Mouse (Mus musculus) forebrain, embryonic 12.5 days (tissue): ENCODE measurements at regions not wholly inside any gene's neighbourhood (a gene's known extent, or its start where the extent isn't known, plus 50 kb on each side); places are given as distances from the start of the nearest gene placed in this dataset.

Experiments
- ATAC-seq: fragments of 200-750 bp; cut with Nextera tagmentation; 2 replicates; pipeline ENCODE4 v1.8.0; 2017; ENCODE audit warnings: moderate TSS enrichment; ENCODE audit not compliant: low FRiP score
- H3K27ac ChIP-seq: fragments of 300-500 bp; sonication (generic); 2 replicates; pipeline ENCODE4 v1.5.1; 2016; ENCODE audit warnings: mild to moderate bottlenecking
- H3K27me3 ChIP-seq: fragments of 300-500 bp; sonication (generic); 2 replicates; pipeline ENCODE4 v1.6.1; 2016; ENCODE audit warnings: mild to moderate bottlenecking
- H3K36me3 ChIP-seq: fragments of 300-500 bp; sonication (generic); replicated peaks from 2 replicates; pipeline ENCODE4 v1.6.1; 2016; ENCODE audit warnings: mild to moderate bottlenecking
- H3K4me1 ChIP-seq: fragments of 300-500 bp; sonication (generic); 2 replicates; pipeline ENCODE4 v1.6.1; 2016
- H3K4me2 ChIP-seq: fragments of 300-500 bp; sonication (generic); 2 replicates; pipeline ENCODE4 v1.6.1; 2016; ENCODE audit warnings: mild to moderate bottlenecking, moderate library complexity
- H3K4me3 ChIP-seq: fragments of 300-500 bp; sonication (generic); replicated peaks from 2 replicates; pipeline ENCODE4 v1.5.1; 2016; ENCODE audit warnings: mild to moderate bottlenecking
- H3K9ac ChIP-seq: fragments of 300-500 bp; sonication (generic); 2 replicates; pipeline ENCODE4 v1.6.1; 2016; ENCODE audit warnings: mild to moderate bottlenecking
- H3K9me3 ChIP-seq: fragments of 300-500 bp; sonication (generic); 2 replicates; pipeline ENCODE4 v1.6.1; 2016
- WGBS: fragments of 180-500 bp; shearing (Covaris S2); methylation state at CpG from one replicate; pipeline ENCODE4 v1.1.7; 2016; 5-methylcytosine and 5-hydroxymethylcytosine counted together

- ATAC-seq: no peak
- no peaks in the 10 kb centered on the region for H3K4me1 ChIP-seq
- H3K27me3 ChIP-seq: no peaks in the 10 kb centered on the region
- no peak overlapping the region for H3K4me2 ChIP-seq
- 88% methylated on average over 3 of the region's 3 CpGs for WGBS
- H3K9me3 ChIP-seq: no peaks in the 10 kb centered on the region
- H3K27ac ChIP-seq: no peak overlapping the region
- H3K9ac ChIP-seq: no peak overlapping the region
- no peaks in the 10 kb centered on the region for H3K36me3 ChIP-seq
- H3K4me3 ChIP-seq: no peak overlapping the region
Measured at GRCm38 (mm10) chr16:74730169-74730794, 318.7 kb upstream of the Robo2 start.

- Histone ChIP-seq H3K4me3 (no peak overlapping the region), H3K9ac (no peak overlapping the region), H3K4me2 (no peak overlapping the region), H3K27me3 (no peaks in the 10 kb centered on the region), H3K4me1 (no peaks in the 10 kb centered on the region), H3K9me3 (no peaks in the 10 kb centered on the region), H3K27ac (no peak overlapping the region), H3K36me3 (no peaks in the 10 kb centered on the region)
- 62% methylated on average over 1 of the region's 1 CpGs for WGBS
- no peak for ATAC-seq
Measured at GRCm38 (mm10) chr16:74723217-74723616, 311.6 kb upstream of the Robo2 start.

DNA sequence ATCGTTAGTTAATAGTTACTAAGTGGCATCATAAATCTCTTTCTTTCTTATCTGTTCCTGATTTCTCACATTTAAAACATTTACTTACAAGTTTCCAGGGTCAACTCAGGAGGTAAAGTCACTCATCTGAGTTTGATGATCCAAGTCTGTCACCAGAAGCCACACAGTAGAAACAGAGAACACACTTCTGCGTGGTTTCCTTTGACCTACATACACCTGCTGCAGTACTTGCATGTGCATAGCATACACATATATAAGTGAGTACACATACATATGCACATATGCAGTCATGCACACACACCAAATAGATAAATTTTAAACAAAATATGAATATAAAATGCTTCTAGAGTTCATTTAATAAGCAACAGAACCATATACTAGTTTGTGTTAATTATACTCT, 306.5 kb upstream of the Robo2 start:
- Histone ChIP-seq H3K4me3 (no peak overlapping the region), H3K27me3 (no peaks in the 10 kb centered on the region), H3K4me2 (no peak overlapping the region), H3K27ac (no peak overlapping the region), H3K9ac (no peak overlapping the region), H3K4me1 (no peaks in the 10 kb centered on the region), H3K9me3 (no peaks in the 10 kb centered on the region), H3K36me3 (no peaks in the 10 kb centered on the region)
- 87% methylated on average over 2 of the region's 2 CpGs for WGBS
- no peak for ATAC-seq

DNA sequence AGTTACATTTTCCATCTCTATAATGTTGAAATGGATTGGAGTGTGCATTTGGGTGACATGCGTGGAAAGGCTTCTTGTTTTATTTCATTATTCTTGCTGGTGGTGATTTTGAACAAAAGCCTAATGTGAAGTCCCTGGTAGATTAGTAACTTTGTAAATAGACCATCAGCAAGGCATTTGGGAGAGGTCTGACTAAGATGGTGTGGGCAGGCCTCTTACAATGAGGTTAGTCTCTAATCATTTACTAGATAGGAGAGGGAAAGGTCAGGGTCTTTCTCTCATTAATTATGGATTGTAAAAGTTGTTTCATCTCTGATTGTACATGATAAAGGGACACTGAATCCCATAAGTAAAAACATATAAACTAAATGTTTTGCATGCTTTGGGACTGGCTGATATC, 306.0 kb upstream of the Robo2 start:
- H3K4me2 ChIP-seq: no peak overlapping the region
- H3K9me3 ChIP-seq: no peaks in the 10 kb centered on the region
- H3K36me3 ChIP-seq: no peaks in the 10 kb centered on the region
- no peak overlapping the region for H3K27ac ChIP-seq
- no peak for ATAC-seq
- H3K4me1 ChIP-seq: no peaks in the 10 kb centered on the region
- H3K9ac ChIP-seq: no peak overlapping the region
- 70% methylated on average over 1 of the region's 1 CpGs for WGBS
- no peaks in the 10 kb centered on the region for H3K27me3 ChIP-seq
- no peak overlapping the region for H3K4me3 ChIP-seq

GRCm38 (mm10) chr16:74714950-74715349, 303.3 kb upstream of the Robo2 start:
- Histone ChIP-seq H3K9me3 (no peaks in the 10 kb centered on the region), H3K4me1 (no peaks in the 10 kb centered on the region), H3K36me3 (no peaks in the 10 kb centered on the region), H3K27me3 (no peaks in the 10 kb centered on the region), H3K9ac (no peak overlapping the region), H3K4me3 (no peak overlapping the region), H3K4me2 (no peak overlapping the region), H3K27ac (no peak overlapping the region)
- 86% methylated on average over 1 of the region's 1 CpGs for WGBS
- no peak for ATAC-seq

DNA sequence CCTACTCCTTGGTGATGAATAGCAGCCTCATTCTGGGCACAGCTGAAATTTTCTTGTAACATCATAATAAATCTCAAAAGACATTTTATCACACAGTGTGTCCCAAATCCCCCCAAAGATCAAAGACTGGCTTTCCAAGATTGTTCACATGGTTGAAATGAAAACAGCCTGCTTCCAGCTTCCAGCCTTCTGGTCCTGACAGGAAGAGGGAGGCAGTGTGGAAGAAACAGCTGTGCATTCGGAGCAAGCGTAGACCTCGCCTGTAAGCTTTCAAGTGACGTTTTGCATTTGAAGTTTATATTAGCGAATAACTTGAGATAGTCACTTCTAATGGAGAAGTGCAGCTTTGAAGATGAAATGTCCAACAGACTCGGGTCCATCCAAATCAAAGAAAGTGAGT, 300.9 kb upstream of the Robo2 start:
- Histone ChIP-seq H3K4me1 (no peaks in the 10 kb centered on the region), H3K4me3 (no peak overlapping the region), H3K9me3 (no peaks in the 10 kb centered on the region), H3K4me2 (no peak overlapping the region), H3K9ac (no peak overlapping the region), H3K36me3 (no peaks in the 10 kb centered on the region), H3K27ac (no peak overlapping the region), H3K27me3 (no peaks in the 10 kb centered on the region)
- no peak for ATAC-seq
- 85% methylated on average over 6 of the region's 6 CpGs for WGBS

DNA sequence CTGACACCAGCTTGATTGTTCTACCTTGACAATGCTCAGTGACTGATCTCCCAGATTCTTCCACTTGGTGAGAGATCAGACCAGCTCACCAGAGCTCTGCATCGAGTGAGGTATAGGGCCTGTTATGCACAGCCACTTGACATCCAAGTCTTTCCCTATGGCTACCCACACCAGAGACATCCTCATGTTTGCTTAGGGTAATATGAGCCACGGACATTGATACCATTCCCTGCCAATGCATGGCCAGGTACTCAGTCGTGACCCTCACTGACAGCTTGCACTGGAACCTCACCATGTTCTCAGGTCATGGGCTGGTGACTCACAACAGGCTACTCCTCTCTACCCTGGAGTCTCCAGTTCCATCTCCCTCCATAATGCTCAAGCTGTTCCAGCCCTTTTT, 290.4 kb upstream of the Robo2 start:
- Histone ChIP-seq H3K4me3 (no peak overlapping the region), H3K9me3 (no peaks in the 10 kb centered on the region), H3K4me1 (no peaks in the 10 kb centered on the region), H3K27ac (no peak overlapping the region), H3K4me2 (no peak overlapping the region), H3K27me3 (no peaks in the 10 kb centered on the region), H3K36me3 (no peaks in the 10 kb centered on the region), H3K9ac (no peak overlapping the region)
- no peak for ATAC-seq
- WGBS: 87% methylated on average over 3 of the region's 3 CpGs

GRCm38 (mm10) chr16:74683371-74683770, 271.7 kb upstream of the Robo2 start:
- no peaks in the 10 kb centered on the region for H3K27me3 ChIP-seq
- 47% methylated on average over 3 of the region's 3 CpGs for WGBS
- no peaks in the 10 kb centered on the region for H3K9me3 ChIP-seq
- no peaks in the 10 kb centered on the region for H3K4me1 ChIP-seq
- no peak overlapping the region for H3K4me3 ChIP-seq
- H3K36me3 ChIP-seq: no peaks in the 10 kb centered on the region
- no peak for ATAC-seq
- H3K4me2 ChIP-seq: no peak overlapping the region
- no peak overlapping the region for H3K9ac ChIP-seq
- no peak overlapping the region for H3K27ac ChIP-seq

DNA sequence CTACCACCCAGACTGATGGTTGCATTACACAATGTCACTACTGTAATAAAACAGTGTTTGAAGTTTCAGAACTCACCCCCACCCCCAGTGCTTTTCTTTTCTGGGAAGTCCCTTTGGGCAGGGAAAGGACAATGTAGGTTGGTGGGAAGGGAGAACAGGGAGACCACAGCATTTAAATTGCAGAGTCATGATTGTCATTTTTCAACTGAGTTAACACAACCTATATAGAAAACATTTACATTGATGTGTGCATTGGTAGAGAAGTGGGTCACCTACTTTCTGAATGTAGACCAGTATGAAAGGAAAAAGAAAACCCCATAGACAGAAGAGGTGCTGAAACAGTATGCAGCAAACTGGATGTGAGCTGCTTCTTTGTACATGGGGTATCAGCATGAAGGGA, 264.0 kb upstream of the Robo2 start:
- no peak overlapping the region for H3K4me3 ChIP-seq
- H3K36me3 ChIP-seq: no peaks in the 10 kb centered on the region
- ATAC-seq: no peak
- H3K4me2 ChIP-seq: no peak overlapping the region
- no peaks in the 10 kb centered on the region for H3K9me3 ChIP-seq
- H3K4me1 ChIP-seq: no peaks in the 10 kb centered on the region
- no peaks in the 10 kb centered on the region for H3K27me3 ChIP-seq
- H3K9ac ChIP-seq: no peak overlapping the region
- H3K27ac ChIP-seq: no peak overlapping the region

- Histone ChIP-seq H3K27me3 (no peaks in the 10 kb centered on the region), H3K36me3 (no peaks in the 10 kb centered on the region), H3K4me3 (no peak overlapping the region), H3K9me3 (no peaks in the 10 kb centered on the region), H3K9ac (no peak overlapping the region), H3K4me2 (no peak overlapping the region), H3K4me1 (no peaks in the 10 kb centered on the region), H3K27ac (no peak overlapping the region)
- WGBS: 82% methylated on average over 3 of the region's 3 CpGs
- ATAC-seq: no peak
Measured at GRCm38 (mm10) chr16:74671466-74671865, 259.8 kb upstream of the Robo2 start.

- Histone ChIP-seq H3K4me1 (no peaks in the 10 kb centered on the region), H3K9ac (no peak overlapping the region), H3K9me3 (no peaks in the 10 kb centered on the region), H3K4me2 (no peak overlapping the region), H3K27ac (no peak overlapping the region), H3K27me3 (no peaks in the 10 kb centered on the region), H3K36me3 (no peaks in the 10 kb centered on the region), H3K4me3 (no peak overlapping the region)
- WGBS: 57% methylated on average over 1 of the region's 1 CpGs
- ATAC-seq: no peak
Measured at GRCm38 (mm10) chr16:74664337-74664736, 252.7 kb upstream of the Robo2 start.

DNA sequence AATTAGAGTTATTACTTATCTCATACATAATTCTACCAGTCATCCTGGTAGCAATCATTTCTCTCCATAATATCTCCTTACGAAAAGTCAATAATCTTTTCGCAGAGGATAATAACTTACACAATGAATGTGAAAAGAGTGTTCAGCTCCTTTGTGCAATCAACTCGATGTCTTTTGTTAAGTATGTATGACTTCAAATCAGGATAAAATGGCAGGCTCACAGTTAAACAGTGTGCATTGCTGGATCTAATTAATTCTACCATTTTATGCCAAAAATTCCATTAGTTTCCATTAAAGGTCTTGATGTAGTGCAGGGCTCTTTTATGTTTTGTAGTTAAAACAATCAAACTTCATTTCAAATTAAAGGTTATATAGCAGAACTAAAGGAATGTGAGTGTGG, 239.6 kb upstream of the Robo2 start:
- WGBS: 63% methylated on average over 3 of the region's 3 CpGs

DNA sequence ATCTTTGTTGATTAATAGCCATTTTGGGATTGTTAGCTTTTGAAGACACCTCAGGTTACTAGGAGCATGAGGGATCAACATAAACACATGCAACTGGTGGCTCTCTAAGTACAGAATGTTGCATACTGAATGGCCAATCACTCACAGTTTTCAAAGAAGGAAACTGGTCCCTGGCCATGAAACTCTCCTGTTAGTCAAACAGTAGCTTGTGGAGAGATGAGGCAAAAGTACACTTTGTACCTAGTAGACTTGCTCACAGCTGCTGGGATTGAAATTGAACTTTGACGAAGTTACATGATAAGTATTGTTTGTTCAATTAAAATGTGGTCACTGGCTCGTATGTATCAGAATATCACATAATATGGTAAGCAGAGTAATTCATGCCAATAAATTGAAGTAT, 237.6 kb upstream of the Robo2 start:
- Histone ChIP-seq H3K27me3 (no peaks in the 10 kb centered on the region), H3K4me2 (no peak overlapping the region), H3K4me3 (no peak overlapping the region), H3K36me3 (no peaks in the 10 kb centered on the region), H3K27ac (no peak overlapping the region), H3K9ac (no peak overlapping the region), H3K9me3 (no peaks in the 10 kb centered on the region), H3K4me1 (peaks cover 9% of the 10 kb centered on the region; the same call in 1 of the 2 replicates)
- 96% methylated on average over 2 of the region's 2 CpGs for WGBS
- ATAC-seq: no peak

More for the DNA sequence above, 239.6 kb upstream of the Robo2 start:
- Histone ChIP-seq H3K27me3 (no peaks in the 10 kb centered on the region), H3K9ac (no peak overlapping the region), H3K4me2 (no peak overlapping the region), H3K4me1 (no peaks in the 10 kb centered on the region), H3K4me3 (no peak overlapping the region), H3K36me3 (no peaks in the 10 kb centered on the region), H3K27ac (no peak overlapping the region), H3K9me3 (no peaks in the 10 kb centered on the region)
- ATAC-seq: no peak
